Mouse (Mus musculus): ENCODE data around the gene Zfp710. TPM values are rescaled to one million over a fixed set of nuclear protein-coding genes. Genes with fewer than 3 reads are reported as not detected.

The Zfp710 gene
- polyA plus RNA-seq, 1 experiment from 2014 or later = 25.1 TPM

DNA sequence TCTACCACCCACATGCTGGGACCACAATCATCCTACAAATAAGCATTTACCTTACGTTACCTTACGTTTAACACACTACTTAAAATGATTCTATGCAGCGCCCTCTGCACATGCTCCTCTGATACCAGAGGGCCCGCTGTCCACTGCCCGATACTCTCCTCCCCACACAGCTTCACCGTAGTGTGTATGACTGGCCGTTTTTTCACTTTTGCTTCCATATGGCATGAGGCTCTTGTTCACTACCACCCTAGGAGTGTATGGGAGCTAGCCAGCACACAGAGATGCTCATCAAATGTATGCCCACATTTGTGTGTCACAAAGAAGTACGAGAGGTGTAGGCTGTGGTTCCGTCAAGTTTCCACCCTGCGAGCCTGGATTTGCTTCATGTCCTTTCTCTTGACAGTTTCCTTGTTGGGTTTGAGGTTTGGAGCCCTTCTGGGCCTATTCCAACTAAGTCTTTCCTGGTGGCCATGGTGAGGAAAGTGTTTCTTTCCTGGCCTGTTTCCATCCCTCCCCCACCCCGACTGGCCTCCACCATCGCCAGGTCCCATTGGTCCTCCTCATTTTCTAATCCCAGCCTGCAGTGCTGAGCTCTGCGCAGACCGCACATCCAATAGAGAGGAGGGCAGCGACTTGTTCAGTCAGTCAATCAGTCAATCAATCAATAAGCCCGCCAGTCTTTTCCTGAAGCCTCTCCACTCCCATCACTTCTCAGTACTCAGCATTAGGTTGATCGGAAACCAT, 37.6 kb downstream of the Zfp710 start:
- Histone ChIP-seq H3K27ac (no peak overlapping the region), H3K36me3 (no peaks in the 10 kb centered on the region)
- 83% methylated on average over 17 of the region's 17 CpGs for WGBS

DNA sequence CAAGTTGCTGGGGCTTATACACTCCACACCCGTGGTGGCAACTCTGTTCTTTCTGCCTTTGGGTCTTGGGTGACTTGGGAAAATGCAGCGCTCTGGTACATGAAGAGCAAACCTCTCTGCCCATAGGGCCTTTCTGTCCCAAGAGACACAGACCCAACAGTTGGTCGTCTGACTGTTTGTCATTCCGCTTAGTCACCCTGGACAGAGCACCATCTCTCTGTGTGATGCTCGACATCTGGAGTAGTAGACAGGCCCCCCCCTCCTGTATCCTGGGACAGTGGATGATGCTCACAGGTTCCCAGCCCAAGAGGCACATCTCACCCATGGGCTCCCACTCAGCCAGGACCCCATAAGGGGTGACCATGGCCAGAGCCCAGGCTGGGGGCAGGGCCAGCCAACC, 38.6 kb downstream of the Zfp710 start:
- ATAC-seq = peak; percentile 27; the same call in 1 of the 2 replicates
- Histone ChIP-seq H3K36me3 (no peaks in the 10 kb centered on the region), H3K27me3 (no peaks in the 10 kb centered on the region), H3K4me3 (replicated peaks) (no peak overlapping the region), H3K9me3 (no peaks in the 10 kb centered on the region), H3K9ac (replicated peaks) (no peak overlapping the region), H3K27ac (peak overlapping the region; percentile 27), H3K4me2 (replicated peaks) (0 out of 2 replicates have a peak overlapping the region, but pooled peaks have one; percentile 0), H3K4me1 (replicated peaks) (peaks cover 49% of the 10 kb centered on the region)
- WGBS = 59% methylated on average over 5 of the region's 5 CpGs

More for the DNA sequence above, 37.6 kb downstream of the Zfp710 start:
- no peaks in the 10 kb centered on the region for H3K9me3 ChIP-seq
- no peak for ATAC-seq
- H3K4me1 ChIP-seq (replicated peaks) = peaks cover 55% of the 10 kb centered on the region
- no peak overlapping the region for H3K4me2 ChIP-seq (replicated peaks)
- no peaks in the 10 kb centered on the region for H3K27me3 ChIP-seq
- H3K4me3 ChIP-seq (replicated peaks) = no peak overlapping the region
- H3K9ac ChIP-seq (replicated peaks) = no peak overlapping the region

DNA sequence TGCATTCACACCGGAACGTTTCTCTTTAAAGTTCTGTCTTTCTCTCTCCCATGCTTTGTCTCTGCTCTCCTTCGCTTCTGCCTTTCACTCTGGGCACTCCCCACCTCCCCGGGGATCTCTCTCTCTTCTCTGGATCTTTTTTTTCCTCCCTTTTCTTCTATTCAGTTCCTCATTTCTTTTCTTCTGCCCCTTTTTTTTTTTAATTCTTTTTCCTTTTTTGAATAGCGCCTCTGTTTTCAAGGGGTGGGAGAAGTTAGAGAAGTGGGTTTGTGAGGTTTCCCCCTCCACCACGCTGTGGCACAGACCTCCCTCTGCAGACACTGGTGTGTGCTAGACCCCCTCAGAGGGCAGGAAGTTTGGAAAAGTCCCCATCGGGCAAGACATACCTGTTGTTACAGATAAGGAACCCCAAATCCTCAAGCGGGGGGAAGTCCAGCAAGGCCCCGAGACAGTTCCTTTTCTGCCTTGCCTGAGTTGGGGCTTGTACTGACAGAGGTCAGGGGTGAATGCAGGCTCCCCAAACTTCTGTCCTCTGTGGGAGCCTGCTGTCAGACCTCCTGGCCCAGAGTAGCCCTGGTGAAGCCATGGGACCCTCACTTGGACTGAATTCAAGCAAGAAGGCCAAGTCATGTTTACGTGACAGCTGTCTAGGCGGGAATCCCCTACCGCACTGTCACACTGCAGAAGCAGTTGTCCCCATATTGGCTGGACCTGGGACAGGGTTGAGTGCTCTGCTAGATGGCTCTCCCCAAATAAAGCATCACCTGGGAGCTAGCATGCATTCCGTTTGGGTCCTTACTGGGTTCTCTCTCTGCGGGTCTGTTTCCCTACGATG, 39.5 kb downstream of the Zfp710 start:
- Histone ChIP-seq H3K4me2 (replicated peaks) (0 out of 2 replicates have a peak overlapping the region, but pooled peaks have one; percentile 0), H3K27me3 (no peaks in the 10 kb centered on the region), H3K4me3 (replicated peaks) (no peak overlapping the region), H3K27ac (peak overlapping the region; percentile 27), H3K9me3 (no peaks in the 10 kb centered on the region), H3K4me1 (replicated peaks) (peaks cover 47% of the 10 kb centered on the region), H3K36me3 (no peaks in the 10 kb centered on the region), H3K9ac (replicated peaks) (0 out of 2 replicates have a peak overlapping the region, but pooled peaks have one; percentile 7)
- WGBS = 47% methylated on average over 15 of the region's 15 CpGs
- ATAC-seq = no peak

DNA sequence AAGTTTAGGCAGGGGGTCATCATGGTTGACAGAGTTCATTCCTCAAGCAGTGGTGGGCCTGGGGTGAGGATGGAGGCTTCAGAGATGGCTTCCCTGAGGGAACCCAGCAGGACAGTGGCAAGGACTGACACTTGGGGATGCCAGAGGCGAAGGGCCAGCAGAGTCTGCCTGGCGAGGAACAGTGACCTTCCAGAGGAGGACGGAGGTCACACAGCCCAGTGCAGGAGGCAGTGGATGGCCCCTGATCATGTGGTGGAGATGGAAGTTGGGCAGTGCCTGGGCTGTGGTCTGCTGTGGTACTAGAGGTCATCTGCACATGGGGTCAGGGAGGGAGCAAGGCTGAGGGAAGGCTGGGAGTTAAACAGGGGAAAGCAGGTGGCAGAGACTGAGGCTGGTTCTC, 40.6 kb downstream of the Zfp710 start:
- Histone ChIP-seq H3K4me2 (replicated peaks) (no peak overlapping the region), H3K4me1 (replicated peaks) (peaks cover 55% of the 10 kb centered on the region), H3K9ac (replicated peaks) (no peak overlapping the region), H3K36me3 (no peaks in the 10 kb centered on the region), H3K27ac (no peak overlapping the region), H3K9me3 (no peaks in the 10 kb centered on the region), H3K4me3 (replicated peaks) (no peak overlapping the region), H3K27me3 (no peaks in the 10 kb centered on the region)
- 80% methylated on average over 3 of the region's 3 CpGs for WGBS
- ATAC-seq = no peak

DNA sequence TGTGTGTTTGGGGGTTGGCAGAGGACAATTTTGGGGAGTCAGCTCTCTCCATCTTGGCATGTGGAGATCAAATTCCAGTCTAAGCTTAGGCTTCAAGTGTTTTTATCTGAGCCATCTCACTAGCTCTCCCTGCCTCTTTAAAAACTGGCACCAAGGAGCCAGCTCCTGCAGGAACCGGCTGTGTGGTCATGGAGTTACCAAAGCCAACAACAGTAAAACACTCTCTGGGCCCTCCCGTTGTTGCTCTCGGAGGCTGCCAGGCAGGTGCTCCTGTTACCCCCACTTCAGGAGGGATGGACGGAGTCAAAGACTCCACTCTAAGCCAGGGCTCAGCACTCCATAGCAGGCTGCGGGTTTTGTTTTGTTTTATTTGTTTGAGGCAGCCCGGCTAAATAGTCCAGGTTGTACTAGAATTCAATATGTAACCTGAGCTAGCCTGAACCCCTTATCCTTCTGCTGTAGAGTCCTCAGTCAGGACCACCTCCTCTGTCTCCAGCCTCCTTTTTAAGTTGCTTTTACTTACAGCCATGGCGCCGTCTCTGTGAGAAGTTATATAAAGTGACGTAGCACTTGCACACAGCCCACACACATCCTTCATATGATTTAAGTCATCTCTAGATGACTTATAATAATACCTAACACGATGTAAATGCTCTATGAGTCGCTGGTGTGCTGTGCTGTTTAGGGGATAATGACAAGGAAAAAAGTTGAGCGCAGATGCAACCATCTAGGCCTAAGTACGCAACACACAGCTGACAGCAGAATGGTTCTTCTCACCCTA, 42.3 kb downstream of the Zfp710 start:
- peaks cover 65% of the 10 kb centered on the region for H3K4me1 ChIP-seq (replicated peaks)
- 77% methylated on average over 13 of the region's 13 CpGs for whole genome bisulfite sequencing

DNA sequence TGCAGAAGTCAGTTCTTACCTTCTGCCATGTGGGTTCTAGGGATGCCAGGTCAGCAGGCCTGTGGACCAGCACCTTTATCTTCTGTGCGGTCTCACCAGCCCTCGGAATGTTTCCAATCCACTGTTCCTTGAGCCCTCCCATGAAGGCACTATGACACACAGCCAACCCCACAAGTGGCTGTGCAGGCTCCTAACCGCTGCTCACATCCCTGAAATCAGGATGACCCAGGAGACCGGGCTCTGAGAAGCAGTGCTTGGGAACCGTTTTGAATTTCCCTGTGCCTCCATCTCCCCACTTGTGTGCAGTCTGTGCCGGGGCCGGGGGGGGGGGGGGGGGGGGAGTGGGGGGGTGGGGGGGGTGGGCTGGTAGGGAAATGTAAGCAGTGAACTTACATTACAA, 43.7 kb downstream of the Zfp710 start:
- H3K4me1 ChIP-seq (replicated peaks) = peaks cover 64% of the 10 kb centered on the region
- 46% methylated on average over 5 of the region's 7 CpGs for WGBS

More for the DNA sequence above, 42.3 kb downstream of the Zfp710 start:
- H3K36me3 ChIP-seq = no peaks in the 10 kb centered on the region
- no peak overlapping the region for H3K4me2 ChIP-seq (replicated peaks)
- H3K9me3 ChIP-seq = no peaks in the 10 kb centered on the region
- H3K4me3 ChIP-seq (replicated peaks) = no peak overlapping the region
- H3K27ac ChIP-seq = no peak overlapping the region
- H3K9ac ChIP-seq (replicated peaks) = no peak overlapping the region
- no peak for ATAC-seq
- H3K27me3 ChIP-seq = no peaks in the 10 kb centered on the region

DNA sequence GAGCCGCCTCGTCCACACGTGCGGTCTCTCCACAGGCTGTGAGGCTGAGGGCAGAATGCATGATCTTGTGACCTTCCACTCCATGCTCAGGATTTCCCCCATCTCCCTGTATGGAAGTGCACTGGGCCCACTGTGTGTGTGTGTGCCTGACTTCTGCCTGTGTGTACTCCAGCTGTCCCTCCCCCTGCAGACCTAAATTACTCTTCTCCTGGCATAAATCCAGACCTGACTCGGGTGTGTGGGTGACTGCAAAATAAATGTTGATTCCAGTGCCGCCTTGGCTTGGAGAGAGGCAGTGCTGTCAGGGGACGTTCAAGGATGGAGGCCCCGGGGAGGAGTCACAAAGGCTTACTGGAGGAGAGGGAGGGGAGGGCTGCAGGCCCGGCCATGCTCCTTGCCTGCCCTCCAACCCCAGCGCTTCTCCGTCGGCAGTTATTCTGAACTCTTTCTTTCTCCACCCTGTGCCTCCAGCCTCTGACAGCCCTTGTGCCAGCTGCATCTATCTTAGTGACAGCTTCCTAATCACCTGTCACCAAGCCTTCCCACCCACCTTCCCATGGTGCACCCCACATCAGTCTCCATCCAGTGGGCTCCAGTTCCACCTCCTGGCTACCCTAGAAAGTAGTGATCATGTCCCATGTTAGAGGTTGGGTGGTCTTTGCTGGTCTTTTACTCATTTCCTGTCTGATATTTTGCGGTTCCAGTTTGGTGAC, 45.2 kb downstream of the Zfp710 start:
- no peaks in the 10 kb centered on the region for H3K27me3 ChIP-seq
- no peak overlapping the region for H3K4me2 ChIP-seq (replicated peaks)
- 8% methylated on average over 13 of the region's 13 CpGs for WGBS

More for the DNA sequence above, 43.7 kb downstream of the Zfp710 start:
- no peak for ATAC-seq
- Histone ChIP-seq H3K9ac (replicated peaks) (no peak overlapping the region), H3K27ac (no peak overlapping the region), H3K27me3 (no peaks in the 10 kb centered on the region), H3K9me3 (no peaks in the 10 kb centered on the region), H3K4me2 (replicated peaks) (no peak overlapping the region), H3K36me3 (no peaks in the 10 kb centered on the region), H3K4me3 (replicated peaks) (no peak overlapping the region)

DNA sequence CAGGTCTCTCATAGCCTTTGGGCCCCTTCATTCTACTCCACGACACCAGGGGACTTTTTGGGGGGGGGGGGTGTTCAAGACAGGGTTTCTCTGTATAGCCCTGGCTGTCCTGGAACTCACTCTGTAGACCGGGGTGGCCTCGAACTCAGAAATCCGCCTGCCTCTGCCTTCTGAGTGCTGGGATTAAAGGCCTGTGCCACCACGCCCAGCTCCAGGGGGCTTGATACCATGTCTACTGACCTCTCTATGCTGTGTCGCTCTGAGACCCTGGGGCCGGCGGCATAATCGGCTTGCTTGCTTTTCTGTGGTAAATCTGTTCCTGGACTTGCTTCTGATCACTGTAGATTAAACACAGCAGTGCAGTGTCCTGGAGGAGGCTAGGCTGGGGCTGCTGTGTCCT, 46.6 kb downstream of the Zfp710 start:
- ATAC-seq = no peak
- no peak overlapping the region for H3K27ac ChIP-seq
- no peaks in the 10 kb centered on the region for H3K27me3 ChIP-seq
- H3K9me3 ChIP-seq = no peaks in the 10 kb centered on the region
- WGBS = 91% methylated on average over 9 of the region's 9 CpGs
- no peak overlapping the region for H3K9ac ChIP-seq (replicated peaks)
- no peak overlapping the region for H3K4me2 ChIP-seq (replicated peaks)
- H3K36me3 ChIP-seq = no peaks in the 10 kb centered on the region
- H3K4me1 ChIP-seq (replicated peaks) = peaks cover 76% of the 10 kb centered on the region
- H3K4me3 ChIP-seq (replicated peaks) = no peak overlapping the region

More for the DNA sequence above, 45.2 kb downstream of the Zfp710 start:
- H3K27ac ChIP-seq = peak overlapping the region; percentile 81
- H3K36me3 ChIP-seq = no peaks in the 10 kb centered on the region
- H3K4me1 ChIP-seq (replicated peaks) = peaks cover 64% of the 10 kb centered on the region
- ATAC-seq = peak; percentile 59
- H3K9ac ChIP-seq (replicated peaks) = peak overlapping the region; percentile 34
- H3K4me3 ChIP-seq (replicated peaks) = no peak overlapping the region
- H3K9me3 ChIP-seq = no peaks in the 10 kb centered on the region

DNA sequence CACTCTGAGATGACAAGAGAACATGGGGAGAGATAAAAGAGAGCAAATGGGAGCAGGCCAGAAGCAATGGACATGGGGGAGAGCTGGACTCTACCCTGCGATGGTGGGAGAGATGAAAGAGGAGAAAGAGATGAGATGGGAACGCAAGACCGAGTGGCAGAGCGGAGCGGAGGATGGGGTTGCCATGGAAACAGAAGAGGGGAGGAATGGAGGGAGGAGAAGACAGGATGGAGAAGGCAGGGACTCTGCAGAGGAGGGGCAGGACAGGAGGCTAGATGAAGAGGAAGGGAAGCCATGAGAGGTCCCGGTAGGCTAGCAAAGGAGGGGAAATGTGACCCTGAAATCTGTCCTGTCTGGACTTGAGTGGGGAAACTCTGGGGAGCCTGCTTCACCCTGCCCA, 47.7 kb downstream of the Zfp710 start:
- H3K27ac ChIP-seq = peak overlapping the region; percentile 44
- H3K4me3 ChIP-seq (replicated peaks) = no peak overlapping the region
- WGBS = 15% methylated on average over 6 of the region's 6 CpGs
- no peaks in the 10 kb centered on the region for H3K27me3 ChIP-seq
- H3K4me1 ChIP-seq (replicated peaks) = peaks cover 87% of the 10 kb centered on the region
- H3K9me3 ChIP-seq = no peaks in the 10 kb centered on the region
- no peaks in the 10 kb centered on the region for H3K36me3 ChIP-seq
- peak; percentile 13; the same call in 1 of the 2 replicates for ATAC-seq
- peak overlapping the region; percentile 22; the same call in 1 of the 2 replicates for H3K4me2 ChIP-seq (replicated peaks)
- no peak overlapping the region for H3K9ac ChIP-seq (replicated peaks)

DNA sequence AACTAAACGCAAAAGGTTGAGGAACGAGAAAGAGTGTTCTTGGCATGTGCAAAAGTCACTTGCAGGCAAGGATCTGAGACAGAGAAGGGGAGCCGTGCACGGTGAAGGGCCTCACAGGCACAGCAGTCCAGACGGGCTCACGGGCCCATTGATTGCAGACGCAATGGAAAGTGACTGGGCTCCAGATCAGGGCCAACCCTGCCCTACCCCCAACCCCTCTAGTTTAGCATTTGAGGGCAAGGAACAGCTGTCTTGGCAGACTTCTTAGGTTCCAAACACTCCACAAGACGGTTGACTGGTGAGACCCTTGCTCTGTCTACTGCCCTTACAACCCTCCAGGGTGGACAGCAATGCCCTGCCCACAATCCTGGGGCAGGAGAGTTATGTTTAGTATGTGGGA, 48.9 kb downstream of the Zfp710 start:
- no peak overlapping the region for H3K4me2 ChIP-seq (replicated peaks)
- no peaks in the 10 kb centered on the region for H3K27me3 ChIP-seq
- H3K4me3 ChIP-seq (replicated peaks) = no peak overlapping the region
- 78% methylated on average over 8 of the region's 8 CpGs for WGBS
- H3K36me3 ChIP-seq = no peaks in the 10 kb centered on the region
- no peak overlapping the region for H3K9ac ChIP-seq (replicated peaks)
- peaks cover 92% of the 10 kb centered on the region for H3K4me1 ChIP-seq (replicated peaks)
- ATAC-seq = no peak
- no peaks in the 10 kb centered on the region for H3K9me3 ChIP-seq
- 0 out of 2 replicates have a peak overlapping the region, but pooled peaks have one; percentile 25 for H3K27ac ChIP-seq

DNA sequence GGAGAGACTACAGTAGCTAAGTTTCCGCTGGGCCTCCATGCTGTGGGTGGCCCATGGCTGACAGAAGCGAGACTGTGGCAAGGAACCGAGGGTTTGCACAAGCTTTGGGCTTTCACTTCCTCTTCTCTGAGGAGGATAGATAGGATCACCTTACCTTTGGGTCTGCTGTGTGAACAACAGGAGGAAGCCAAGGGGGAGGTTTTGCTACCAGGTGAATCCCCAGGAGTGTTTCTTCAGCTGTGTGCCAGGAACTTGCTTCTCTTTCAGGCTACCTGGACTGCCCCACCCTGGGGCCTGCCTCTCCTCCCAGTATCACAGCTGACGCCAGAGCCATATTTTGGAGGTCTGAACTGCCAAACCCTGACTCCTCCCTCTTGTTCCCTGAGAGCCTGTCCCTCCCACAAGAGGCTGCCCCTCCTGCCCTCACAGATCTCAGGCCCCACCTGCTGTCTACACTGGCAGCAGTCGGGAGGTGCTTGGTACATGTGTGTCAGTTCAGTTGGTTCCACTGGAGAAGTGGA, 50.4 kb downstream of the Zfp710 start:
- no peak for ATAC-seq
- 46% methylated on average over 5 of the region's 5 CpGs for WGBS

More for the DNA sequence above, 50.4 kb downstream of the Zfp710 start:
- H3K36me3 ChIP-seq = no peaks in the 10 kb centered on the region
- H3K9me3 ChIP-seq = no peaks in the 10 kb centered on the region
- H3K4me1 ChIP-seq (replicated peaks) = peaks cover 86% of the 10 kb centered on the region
- no peak overlapping the region for H3K4me2 ChIP-seq (replicated peaks)
- no peaks in the 10 kb centered on the region for H3K27me3 ChIP-seq
- H3K9ac ChIP-seq (replicated peaks) = no peak overlapping the region
- peak overlapping the region; percentile 86 for H3K27ac ChIP-seq
- H3K4me3 ChIP-seq (replicated peaks) = no peak overlapping the region

All from midbrain, embryonic 13.5 days (tissue).